Comparison of ENCODE assay signal across 7 mouse cellular contexts in the genomic region with DNA sequence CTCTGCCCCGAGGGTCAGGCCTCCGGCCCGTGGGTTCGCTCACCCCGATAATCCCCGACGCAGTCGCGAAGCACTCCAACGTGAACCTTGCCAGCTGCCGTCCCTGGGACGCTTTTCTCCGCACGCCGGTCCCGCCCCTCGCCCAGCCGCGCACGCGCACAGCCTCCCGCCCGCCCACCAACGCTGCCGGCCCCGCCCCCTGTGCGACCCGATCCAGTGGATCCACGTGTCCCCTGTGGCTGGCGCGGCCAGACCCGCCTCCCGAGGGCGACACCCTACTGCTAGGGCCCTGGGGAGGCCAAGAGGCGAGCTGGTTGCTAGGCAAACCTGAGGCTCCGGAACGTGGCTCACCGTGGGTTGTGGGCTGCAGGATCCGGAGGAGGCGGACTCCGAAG. TPM values are rescaled to one million over a fixed set of nuclear protein-coding genes. Genes with fewer than 3 reads are reported as not detected.
DNase-seq lines count a peak whose midpoint lies in the region; ATAC-seq lines count a peak whose summit lies in the region.

A gene (minus strand): TSS at position 144 of the 395 bp plus-strand sequence.

- H3K9me3 ChIP-seq in embryonic facial prominence, embryonic 12.5 days = no peaks in the 10 kb centered on the region
- H3K9me3 ChIP-seq in limb, embryonic 13.5 days = peaks cover 4% of the 10 kb centered on the region; the same call in 1 of the 2 replicates
- H3K9me3 ChIP-seq in midbrain, embryonic 16.5 days (replicated peaks; ENCODE audit: control insufficient read depth, low read length, poor library complexity, severe bottlenecking) = no peaks in the 10 kb centered on the region

- DNase-seq in adrenal gland, postnatal 25 days = peak; percentile 99
- peak; percentile 94 to 96 for DNase-seq in heart, adult 18-20 months
- DNase-seq in kidney, adult 8-10 months = peak; percentile 93 to 94
- peak; percentile 83 to 96 for DNase-seq in spleen, postnatal 10 days (ENCODE audit: low spot score in 2 of 2)

- H3K36me3 ChIP-seq in embryonic facial prominence, embryonic 12.5 days = peaks cover 21% of the 10 kb centered on the region
- peaks cover 34% of the 10 kb centered on the region for H3K36me3 ChIP-seq in limb, embryonic 13.5 days
- peaks cover 6% of the 10 kb centered on the region; the same call in 1 of the 2 replicates for H3K36me3 ChIP-seq in midbrain, embryonic 16.5 days (ENCODE audit: control insufficient read depth, insufficient read depth, low read length)

- H3K4me3 ChIP-seq in embryonic facial prominence, embryonic 12.5 days = peak within 1 kb of the TSS; percentile 87
- peak within 1 kb of the TSS; percentile 86 for H3K4me3 ChIP-seq in limb, embryonic 13.5 days
- H3K4me3 ChIP-seq in midbrain, embryonic 16.5 days (ENCODE audit: low read depth, low read length) = peak within 1 kb of the TSS; percentile 81

- ATAC-seq in embryonic facial prominence, embryonic 12.5 days (ENCODE audit: insufficient number of reproducible peaks, insufficient read depth, low FRiP score, low TSS enrichment) = peak; percentile 91
- ATAC-seq in limb, embryonic 13.5 days (ENCODE audit: low FRiP score, low read depth) = peak; percentile 93
- peak; percentile 93 for ATAC-seq in midbrain, embryonic 16.5 days

- H3K9ac ChIP-seq in embryonic facial prominence, embryonic 12.5 days = peak within 1 kb of the TSS; percentile 94
- peak within 1 kb of the TSS; percentile 97 for H3K9ac ChIP-seq in limb, embryonic 13.5 days
- H3K9ac ChIP-seq in midbrain, embryonic 16.5 days (ENCODE audit: low read depth, low read length) = peak within 1 kb of the TSS; percentile 94

- peak within 1 kb of the TSS; percentile 68 for H3K4me2 ChIP-seq in embryonic facial prominence, embryonic 12.5 days (replicated peaks)
- peak within 1 kb of the TSS; percentile 81 for H3K4me2 ChIP-seq in limb, embryonic 13.5 days (replicated peaks)
- peak within 1 kb of the TSS; percentile 78 for H3K4me2 ChIP-seq in midbrain, embryonic 16.5 days (ENCODE audit: low read length)

- H3K27ac ChIP-seq in embryonic facial prominence, embryonic 12.5 days = peak within 1 kb of the TSS; percentile 60; the same call in 1 of the 2 replicates
- peak within 1 kb of the TSS; percentile 73 for H3K27ac ChIP-seq in limb, embryonic 13.5 days
- peak within 1 kb of the TSS; percentile 76 for H3K27ac ChIP-seq in midbrain, embryonic 16.5 days (ENCODE audit: low read length)

- WGBS in embryonic facial prominence, embryonic 12.5 days = under 1% methylated on average over 41 of the region's 41 CpGs
- WGBS in limb, embryonic 13.5 days = under 1% methylated on average over 41 of the region's 41 CpGs
- WGBS in midbrain, embryonic 16.5 days = under 1% methylated on average over 41 of the region's 41 CpGs

- no peaks in the 10 kb centered on the region for H3K27me3 ChIP-seq in embryonic facial prominence, embryonic 12.5 days
- H3K27me3 ChIP-seq in limb, embryonic 13.5 days = no peaks in the 10 kb centered on the region
- no peaks in the 10 kb centered on the region for H3K27me3 ChIP-seq in midbrain, embryonic 16.5 days (ENCODE audit: control insufficient read depth, insufficient read depth, low read depth, low read length)

- peaks cover 9% of the 10 kb centered on the region for H3K4me1 ChIP-seq in embryonic facial prominence, embryonic 12.5 days
- peaks cover 15% of the 10 kb centered on the region for H3K4me1 ChIP-seq in limb, embryonic 13.5 days
- peaks cover 15% of the 10 kb centered on the region for H3K4me1 ChIP-seq in midbrain, embryonic 16.5 days (ENCODE audit: control insufficient read depth, insufficient read depth, low read length)

RNA-seq across cellular contexts. Expression of the gene that starts here (rescaled TPM):
- total RNA-seq in adrenal gland, postnatal 25 days (2021) = 264 and 267 TPM in 2 replicates
- polyA plus RNA-seq in embryonic facial prominence, embryonic 12.5 days (2016; fragmentation: Nextera tagmentation; extraction: Ambion mirVana) = 77.9 and 85.1 TPM in 2 replicates
- 10 to 100 TPM; 55.6 to 60.2 TPM for total RNA-seq in heart, adult 18-20 months (2021)
- polyA plus RNA-seq in limb, embryonic 13.5 days (2015; fragmentation: Nextera tagmentation; extraction: Ambion mirVana) = 85.3 TPM in 2 replicates
- polyA plus RNA-seq in midbrain, embryonic 16.5 days (2015; fragmentation: Nextera tagmentation; extraction: Ambion mirVana) = 44.6 and 48.1 TPM in 2 replicates

Comparison
In these comparisons a context has a peak if more than half of its experiments do, and no peak if none do; other contexts are left out.
1. Peak in every context shown above with its lines: DNase-seq, ATAC-seq, H3K4me3 ChIP-seq and H3K27ac ChIP-seq.